Mouse (Mus musculus): ENCODE data around the gene Stub1.

GRCm38 (mm10) chr17:25877025-25877424 lies 43.8 kb upstream of the Stub1 start:
- TF ChIP-seq CTCF (IDR thresholded peaks at IDR 0.05; ENCODE audit: low read depth) (no peak), EP300 (IDR thresholded peaks at IDR 0.05; ENCODE audit: low read depth) (no peak)
